11 mouse cellular contexts compared by ENCODE assay signal in the genomic region with DNA sequence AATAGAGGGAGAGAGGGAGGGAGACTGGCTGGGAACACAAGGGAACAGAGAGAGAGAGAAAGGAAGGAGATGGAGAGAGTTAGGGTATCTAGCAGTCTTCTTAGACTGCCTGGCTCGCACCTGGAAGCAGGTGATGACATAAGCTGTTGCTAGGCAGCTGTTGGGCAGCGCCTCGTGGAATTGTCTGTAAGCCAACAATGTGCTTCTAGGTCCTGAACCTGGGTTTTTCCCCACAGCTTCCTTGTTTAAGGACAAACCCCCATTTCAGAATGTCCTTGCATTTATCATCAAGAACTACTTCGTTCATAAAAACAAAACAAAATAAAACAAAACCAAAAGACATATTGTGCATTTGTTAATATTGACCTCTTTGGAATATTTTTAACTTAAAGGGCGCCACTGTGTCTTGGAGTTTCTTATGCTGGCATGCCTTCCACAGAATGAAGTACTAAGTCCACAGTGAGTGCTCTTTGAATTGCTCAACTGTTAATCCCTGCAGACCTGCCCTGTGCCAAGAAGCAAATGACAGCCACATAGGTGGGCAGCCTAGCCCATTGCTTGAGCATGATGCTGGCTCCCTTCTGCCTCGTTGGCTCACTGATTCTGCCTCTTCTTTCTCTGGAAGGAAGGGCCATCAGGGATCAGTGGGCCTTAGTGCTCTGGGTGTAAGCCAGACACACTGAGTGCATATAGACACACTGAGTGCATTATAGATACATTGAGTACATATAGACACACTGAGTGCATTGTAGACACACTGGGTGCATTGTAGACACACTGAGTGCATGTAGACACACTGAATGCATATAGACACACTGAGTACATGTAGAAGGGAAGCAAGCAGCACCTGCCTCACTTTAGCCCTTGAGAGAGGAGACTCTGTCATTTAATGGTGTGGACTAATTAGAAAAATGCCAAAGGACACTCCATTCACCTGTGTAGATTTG. TPM values are rescaled to one million over a fixed set of nuclear protein-coding genes. Genes with fewer than 3 reads are reported as not detected.
DNase-seq lines count a peak whose midpoint lies in the region; ATAC-seq and TF ChIP-seq lines count a peak whose summit lies in the region.
"Had no signal": no experiment of that assay in that cellular context is flagged by ENCODE, and none has a peak within 500 bp of the region (broad histone marks: within the 10 kb centered on the region; RNA-seq: fewer than 3 reads in every experiment).

No protein-coding gene starts in this region.

- no peak for TF ChIP-seq CTCF in stomach, postnatal 0 days (IDR thresholded peaks at IDR 0.05; ENCODE audit: low read depth)

- 0 out of 2 replicates have a peak overlapping the region, but pooled peaks have one; percentile 31 for H3K27ac ChIP-seq in forebrain, embryonic 15.5 days (replicated peaks)
- H3K27ac ChIP-seq in forebrain, embryonic 12.5 days, result no peak overlapping the region
- no peak overlapping the region for H3K27ac ChIP-seq in midbrain, embryonic 14.5 days (replicated peaks; ENCODE audit: low read depth, low read length)
- no peak overlapping the region for H3K27ac ChIP-seq in midbrain, embryonic 10.5 days (replicated peaks)
- no peak overlapping the region for H3K27ac ChIP-seq in stomach, postnatal 0 days (replicated peaks)
- H3K27ac ChIP-seq: gastrocnemius, adult 2 months had no signal

- no peaks in the 10 kb centered on the region for H3K27me3 ChIP-seq in forebrain, embryonic 15.5 days
- no peaks in the 10 kb centered on the region for H3K27me3 ChIP-seq in forebrain, embryonic 12.5 days
- no peaks in the 10 kb centered on the region for H3K27me3 ChIP-seq in midbrain, embryonic 14.5 days (ENCODE audit: control insufficient read depth, insufficient read depth, low read length)
- H3K27me3 ChIP-seq in midbrain, embryonic 10.5 days (ENCODE audit: low read depth, poor library complexity, severe bottlenecking), result no peaks in the 10 kb centered on the region
- H3K27me3 ChIP-seq in stomach, postnatal 0 days (ENCODE audit: control insufficient read depth, insufficient read depth, low read length), result no peaks in the 10 kb centered on the region

- H3K4me1 ChIP-seq in forebrain, embryonic 15.5 days, result peaks cover 9% of the 10 kb centered on the region
- H3K4me1 ChIP-seq in forebrain, embryonic 12.5 days, result peaks cover 7% of the 10 kb centered on the region; the same call in 1 of the 2 replicates
- no peaks in the 10 kb centered on the region for H3K4me1 ChIP-seq in midbrain, embryonic 14.5 days (ENCODE audit: control insufficient read depth, insufficient read depth, low read length)
- H3K4me1 ChIP-seq in midbrain, embryonic 10.5 days, result peaks cover 3% of the 10 kb centered on the region; the same call in 1 of the 2 replicates
- H3K4me1 ChIP-seq in stomach, postnatal 0 days (replicated peaks; ENCODE audit: control insufficient read depth, insufficient read depth), result no peaks in the 10 kb centered on the region

- no peaks in the 10 kb centered on the region for H3K9me3 ChIP-seq in forebrain, embryonic 15.5 days
- peaks cover 4% of the 10 kb centered on the region; the same call in 1 of the 2 replicates for H3K9me3 ChIP-seq in forebrain, embryonic 12.5 days
- H3K9me3 ChIP-seq in midbrain, embryonic 14.5 days (ENCODE audit: control insufficient read depth, low read length), result no peaks in the 10 kb centered on the region
- 0 out of 2 replicates have a peak, but pooled peaks cover 4% of the 10 kb centered on the region for H3K9me3 ChIP-seq in midbrain, embryonic 10.5 days (replicated peaks)
- H3K9me3 ChIP-seq in stomach, postnatal 0 days (ENCODE audit: control insufficient read depth, low read length), result no peaks in the 10 kb centered on the region

- no peak overlapping the region for H3K9ac ChIP-seq in forebrain, embryonic 15.5 days (replicated peaks)
- no peak overlapping the region for H3K9ac ChIP-seq in forebrain, embryonic 12.5 days
- H3K9ac ChIP-seq in midbrain, embryonic 14.5 days (replicated peaks; ENCODE audit: low read length), result no peak overlapping the region
- no peak overlapping the region for H3K9ac ChIP-seq in stomach, postnatal 0 days (ENCODE audit: low read length)

- TF ChIP-seq EP300 in stomach, postnatal 0 days (optimal IDR thresholded peaks at IDR 0.05), result no peak

- DNase-seq in midbrain, embryonic 14.5 days, result peak; percentile 35
- no peak for DNase-seq in midbrain, embryonic 10.5 days (ENCODE audit: low spot score)
- DNase-seq in kidney, adult 9 months, result peak; percentile 75
- peak; percentile 21 for DNase-seq in stomach, postnatal 0 days (ENCODE audit: low spot score)
- no peak for DNase-seq in adrenal gland, adult 8-10 months
- DNase-seq in retina, postnatal 1 day, result no peak
- DNase-seq: cerebellum, adult 8-10 months; gastrocnemius, adult 2 months had no signal

- no peaks in the 10 kb centered on the region for H3K36me3 ChIP-seq in forebrain, embryonic 15.5 days
- H3K36me3 ChIP-seq in forebrain, embryonic 12.5 days (replicated peaks), result no peaks in the 10 kb centered on the region
- no peaks in the 10 kb centered on the region for H3K36me3 ChIP-seq in midbrain, embryonic 14.5 days (ENCODE audit: control insufficient read depth, insufficient read depth, low read length)
- H3K36me3 ChIP-seq in midbrain, embryonic 10.5 days, result no peaks in the 10 kb centered on the region
- no peaks in the 10 kb centered on the region for H3K36me3 ChIP-seq in stomach, postnatal 0 days (ENCODE audit: control insufficient read depth, insufficient read depth, low read length)

- no peak for ATAC-seq in forebrain, embryonic 15.5 days (replicated peaks)
- ATAC-seq in forebrain, embryonic 12.5 days (ENCODE audit: low FRiP score), result no peak
- no peak for ATAC-seq in midbrain, embryonic 14.5 days (ENCODE audit: low FRiP score, low TSS enrichment)
- ATAC-seq in stomach, postnatal 0 days (ENCODE audit: low FRiP score, low TSS enrichment), result no peak

- 55% methylated on average over 6 of the region's 6 CpGs for WGBS in forebrain, embryonic 15.5 days
- 69% methylated on average over 6 of the region's 6 CpGs for WGBS in forebrain, embryonic 12.5 days
- WGBS in midbrain, embryonic 14.5 days, result 67% methylated on average over 6 of the region's 6 CpGs
- WGBS in midbrain, embryonic 10.5 days, result 76% methylated on average over 6 of the region's 6 CpGs
- 41% methylated on average over 6 of the region's 6 CpGs for WGBS in stomach, postnatal 0 days

- no peak overlapping the region for H3K4me3 ChIP-seq in forebrain, embryonic 15.5 days
- H3K4me3 ChIP-seq in forebrain, embryonic 12.5 days (replicated peaks), result no peak overlapping the region
- no peak overlapping the region for H3K4me3 ChIP-seq in midbrain, embryonic 14.5 days (replicated peaks; ENCODE audit: low read depth, low read length)
- H3K4me3 ChIP-seq in midbrain, embryonic 10.5 days, result no peak overlapping the region
- no peak overlapping the region for H3K4me3 ChIP-seq in stomach, postnatal 0 days (ENCODE audit: low read depth, low read length)
- H3K4me3 ChIP-seq: gastrocnemius, adult 2 months had no signal

- no peak overlapping the region for H3K4me2 ChIP-seq in forebrain, embryonic 15.5 days (replicated peaks)
- H3K4me2 ChIP-seq in forebrain, embryonic 12.5 days, result no peak overlapping the region
- H3K4me2 ChIP-seq in midbrain, embryonic 14.5 days (ENCODE audit: low read length), result no peak overlapping the region
- H3K4me2 ChIP-seq in stomach, postnatal 0 days (replicated peaks; ENCODE audit: low read depth), result no peak overlapping the region
- H3K4me2 ChIP-seq: heart, embryonic 11.5 days had no signal

RNA-seq across cellular contexts. Expression of a gene that starts 29.5 kb away (rescaled TPM):
- 16.7 and 17.5 TPM in 2 replicates for polyA plus RNA-seq in forebrain, embryonic 15.5 days (2015; fragmentation: Nextera tagmentation; extraction: Ambion mirVana)
- polyA plus RNA-seq in forebrain, embryonic 12.5 days (2016; fragmentation: Nextera tagmentation; extraction: Ambion mirVana), result 15.9 TPM in 2 replicates
- 34.9 and 39.7 TPM in 2 replicates for polyA plus RNA-seq in midbrain, embryonic 14.5 days (2014; fragmentation: Nextera tagmentation; extraction: Ambion mirVana)
- 19.8 and 21.3 TPM in 2 replicates for polyA plus RNA-seq in midbrain, embryonic 10.5 days (2016; fragmentation: Nextera tagmentation; extraction: Ambion mirVana)
- 9.4 and 10.0 TPM in 2 replicates for polyA plus RNA-seq in stomach, postnatal 0 days (2015; fragmentation: Nextera tagmentation; extraction: Ambion mirVana)
- total RNA-seq in adrenal gland, adult 8-10 months (2022), result 10 to 100 TPM; 49.7 to 63.4 (median 59.8) TPM

Comparison
In these comparisons a context has a peak if more than half of its experiments do, and no peak if none do; other contexts are left out.
1. DNase-seq: peak in midbrain, embryonic 14.5 days (single experiment), kidney, adult 9 months (single experiment) and stomach, postnatal 0 days (single experiment); none in midbrain, embryonic 10.5 days (single experiment), adrenal gland, adult 8-10 months (single experiment) and retina, postnatal 1 day (single experiment).